Mouse (Mus musculus) limb, embryonic 11.5 days (tissue): ENCODE results near the gene Taar7e. TPM values are rescaled to one million over a fixed set of nuclear protein-coding genes. Genes with fewer than 3 reads are reported as not detected.
"Not testable (repeated sequence)": the region's sequence is repeated elsewhere in the genome, so short reads cannot be mapped to it uniquely, and the experiment has no call there.

Experiments used
- ATAC-seq: fragments of 200-750 bp; cut with Nextera tagmentation; 2 replicates; pipeline ENCODE4 v1.8.0; 2017; ENCODE audit warnings: low read depth; ENCODE audit not compliant: insufficient number of reproducible peaks, low FRiP score, low TSS enrichment
- DNase-seq: peaks from one replicate; pipeline ENCODE4 v3.0.0-alpha.2; 2015; ENCODE audit warnings: low spot score
- H3K27ac ChIP-seq: fragments of 300-500 bp; sonication (generic); replicated peaks from 2 replicates; pipeline ENCODE4 v1.5.1; 2014; ENCODE audit warnings: low read depth, mild to moderate bottlenecking, low read length
- H3K27me3 ChIP-seq: fragments of 300-500 bp; sonication (generic); 2 replicates; pipeline ENCODE4 v1.6.1; 2014; ENCODE audit warnings: mild to moderate bottlenecking, low read length, mixed read lengths; ENCODE audit not compliant: control insufficient read depth, insufficient read depth
- H3K36me3 ChIP-seq: fragments of 300-500 bp; sonication (generic); 2 replicates; pipeline ENCODE4 v1.6.1; 2014; ENCODE audit warnings: mild to moderate bottlenecking, low read length, moderate library complexity, mixed read lengths; ENCODE audit not compliant: control insufficient read depth, insufficient read depth
- H3K4me1 ChIP-seq: fragments of 300-500 bp; sonication (generic); 2 replicates; pipeline ENCODE4 v1.6.1; 2014; ENCODE audit warnings: low read length, mixed read lengths; ENCODE audit not compliant: control insufficient read depth, insufficient read depth
- H3K4me2 ChIP-seq: fragments of 300-500 bp; sonication (generic); 2 replicates; pipeline ENCODE4 v1.6.1; 2014; ENCODE audit warnings: low read depth, mild to moderate bottlenecking, moderate library complexity; ENCODE audit not compliant: severe bottlenecking
- H3K4me3 ChIP-seq: fragments of 300-500 bp; sonication (generic); 2 replicates; pipeline ENCODE4 v1.5.1; 2014; ENCODE audit warnings: low read depth, low read length
- H3K9ac ChIP-seq: fragments of 300-500 bp; sonication (generic); 2 replicates; pipeline ENCODE4 v1.6.1; 2014; ENCODE audit warnings: mild to moderate bottlenecking, low read length
- H3K9me3 ChIP-seq: fragments of 300-500 bp; sonication (generic); 2 replicates; pipeline ENCODE4 v1.6.1; 2016; ENCODE audit warnings: low read length; ENCODE audit not compliant: control insufficient read depth
- WGBS: fragments of 180-500 bp; shearing (Covaris S2); extraction: QIAGEN DNeasy Blood & Tissue Kit; methylation state at CpG from one replicate; pipeline ENCODE4 v1.1.7; 2014; 5-methylcytosine and 5-hydroxymethylcytosine counted together
- polyA plus RNA-seq: library from polyadenylated mRNA; unstranded; fragments of >200 nt; fragmentation: Nextera tagmentation; extraction: Ambion mirVana; gene quantifications from 2 replicates; pipeline ENCODE4 v1.2.1, GENCODE M21; 2014

Gene Taar7e
- polyA plus RNA-seq, 1 experiment from 2014 or later = not detected

GRCm38 (mm10) chr10:24040120-24040869 lies 2.9 kb downstream of the Taar7e start:
- DNase-seq (no peak), ATAC-seq (no peak)
- H3K4me1 ChIP-seq = no peaks in the 10 kb centered on the region
- no peak overlapping the region for H3K4me3 ChIP-seq
- no peak overlapping the region for H3K27ac ChIP-seq
- H3K9me3 ChIP-seq = no peaks in the 10 kb centered on the region
- no peaks in the 10 kb centered on the region for H3K36me3 ChIP-seq
- no peaks in the 10 kb centered on the region for H3K27me3 ChIP-seq
- 69% methylated on average over 2 of the region's 2 CpGs for WGBS
- H3K9ac ChIP-seq = no peak overlapping the region
- H3K4me2 ChIP-seq = no peak overlapping the region

DNA sequence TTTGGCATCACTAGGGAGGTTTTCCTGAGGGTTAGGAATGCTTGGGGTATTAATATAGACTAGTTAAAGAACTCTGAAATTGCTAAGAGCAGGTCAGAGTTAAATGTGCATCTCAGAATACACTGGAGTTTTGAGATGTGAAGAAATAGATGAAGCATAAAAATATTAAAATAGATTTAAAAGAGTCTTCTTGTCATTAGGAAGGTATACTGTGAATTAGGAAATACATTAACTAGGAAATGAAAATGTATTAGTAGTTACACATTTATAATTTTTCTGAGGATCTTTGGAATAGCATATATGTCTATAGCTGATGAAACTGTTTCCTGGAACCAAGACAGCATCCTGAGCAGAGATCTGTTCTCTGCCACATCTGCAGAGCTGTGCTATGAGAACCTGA lies 11.8 kb downstream of the Taar7e start, which contains the start of gene Taar7f:
TSS of gene Taar7f (plus strand) at position 301 of the 400 bp plus-strand sequence.
- H3K9ac ChIP-seq = no peak within 1 kb of the TSS
- H3K9me3 ChIP-seq = no peaks in the 10 kb centered on the region
- no peaks in the 10 kb centered on the region for H3K27me3 ChIP-seq
- DNase-seq (no peak), ATAC-seq (no peak)
- H3K4me1 ChIP-seq = no peaks in the 10 kb centered on the region
- H3K4me3 ChIP-seq = no peak within 1 kb of the TSS
- no peak within 1 kb of the TSS for H3K27ac ChIP-seq
- H3K4me2 ChIP-seq = no peak within 1 kb of the TSS
- no peaks in the 10 kb centered on the region for H3K36me3 ChIP-seq

DNA sequence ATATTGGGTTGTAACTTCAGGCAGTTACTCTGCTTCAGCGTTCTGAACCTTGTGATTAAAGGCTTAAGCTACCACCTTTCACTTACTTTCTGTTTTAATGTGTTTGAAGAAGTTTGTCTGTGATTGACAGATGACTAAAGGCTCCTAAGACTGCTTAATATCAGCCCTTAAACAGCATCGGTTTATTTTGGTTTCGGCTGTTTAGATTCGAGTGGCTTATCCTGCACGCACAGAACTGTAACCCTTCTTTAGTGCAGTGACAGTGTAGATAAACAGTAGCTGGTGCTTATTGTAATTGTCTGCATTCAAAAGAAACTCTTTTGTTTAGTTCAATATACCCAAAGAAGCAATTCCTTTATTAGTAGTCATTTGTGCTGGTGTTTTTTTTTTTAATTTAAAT lies 14.6 kb downstream of the Taar7e start:
- H3K4me3 ChIP-seq = no peak overlapping the region
- no peak overlapping the region for H3K9ac ChIP-seq
- 73% methylated on average over 5 of the region's 5 CpGs for WGBS
- no peak overlapping the region for H3K27ac ChIP-seq
- DNase-seq (no peak), ATAC-seq (no peak)
- H3K4me2 ChIP-seq = no peak overlapping the region
- H3K9me3 ChIP-seq = no peaks in the 10 kb centered on the region
- H3K4me1 ChIP-seq = no peaks in the 10 kb centered on the region
- no peaks in the 10 kb centered on the region for H3K36me3 ChIP-seq
- H3K27me3 ChIP-seq = no peaks in the 10 kb centered on the region

DNA sequence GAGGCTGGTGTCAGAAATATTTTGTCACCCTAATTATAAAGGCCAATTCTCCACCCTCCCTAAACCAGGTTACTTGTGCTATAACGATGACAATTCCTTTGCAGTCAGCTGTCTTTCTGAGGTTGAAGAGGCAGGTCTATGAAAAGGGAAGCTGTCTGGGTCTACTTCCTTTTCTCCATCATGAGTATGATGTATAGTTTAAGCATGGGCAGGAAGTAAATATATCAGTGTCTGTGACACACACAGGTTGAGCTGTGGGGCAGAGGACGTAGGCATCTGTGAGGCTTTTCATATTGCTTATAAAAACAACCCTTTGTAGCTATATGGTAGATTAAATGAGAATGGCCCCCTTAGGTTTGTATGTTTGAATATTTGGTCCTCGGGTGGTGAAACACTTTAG lies 21.6 kb downstream of the Taar7e start:
- no peaks in the 10 kb centered on the region for H3K36me3 ChIP-seq
- H3K27me3 ChIP-seq = no peaks in the 10 kb centered on the region
- no peaks in the 10 kb centered on the region for H3K9me3 ChIP-seq
- no peak for DNase-seq
- H3K9ac ChIP-seq = no peak overlapping the region
- no peak overlapping the region for H3K4me2 ChIP-seq
- no peak overlapping the region for H3K4me3 ChIP-seq
- 83% methylated on average over 3 of the region's 3 CpGs for WGBS
- H3K4me1 ChIP-seq = no peaks in the 10 kb centered on the region
- no peak for ATAC-seq
- no peak overlapping the region for H3K27ac ChIP-seq

GRCm38 (mm10) chr10:24074751-24075150 lies 37.3 kb downstream of the Taar7e start:
- not testable (repeated sequence) for H3K4me3 ChIP-seq, H3K9ac ChIP-seq, H3K9me3 ChIP-seq, H3K36me3 ChIP-seq, H3K27ac ChIP-seq, H3K4me1 ChIP-seq, DNase-seq, H3K4me2 ChIP-seq, H3K27me3 ChIP-seq, ATAC-seq
- WGBS = 60% methylated on average over 2 of the region's 2 CpGs

GRCm38 (mm10) chr10:24076200-24076599 lies 38.8 kb downstream of the Taar7e start, which contains the start of gene Taar8a:
Gene Taar8a, plus strand, starts transcription at chr10:24076500.
- not testable (repeated sequence) for H3K4me1 ChIP-seq, H3K9me3 ChIP-seq, H3K27ac ChIP-seq, H3K9ac ChIP-seq, ATAC-seq, H3K36me3 ChIP-seq, DNase-seq, H3K27me3 ChIP-seq, H3K4me3 ChIP-seq, H3K4me2 ChIP-seq
- 79% methylated on average over 2 of the region's 4 CpGs for WGBS

DNA sequence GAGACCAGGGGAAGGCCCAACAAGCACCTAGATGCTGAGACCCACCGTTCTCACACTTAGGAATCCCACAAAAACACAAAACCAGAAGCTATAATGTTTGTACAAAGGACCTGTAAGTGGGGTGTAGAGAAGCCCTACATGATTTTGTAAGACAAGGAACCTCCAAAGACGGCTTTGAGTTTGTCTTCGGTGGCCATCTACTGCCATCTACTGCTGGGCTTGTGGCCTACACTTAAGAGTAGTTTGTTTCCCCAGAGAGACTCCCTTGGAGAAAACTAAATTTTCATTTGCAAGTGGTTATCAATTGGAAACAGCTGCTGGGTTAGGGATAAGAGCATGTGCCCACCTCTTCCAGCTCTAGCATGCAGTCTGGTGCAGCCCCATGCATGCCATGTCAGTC lies 42.8 kb downstream of the Taar7e start:
- Histone ChIP-seq H3K27ac (no peak overlapping the region), H3K4me1 (no peaks in the 10 kb centered on the region), H3K27me3 (no peaks in the 10 kb centered on the region), H3K4me2 (no peak overlapping the region), H3K4me3 (no peak overlapping the region), H3K9me3 (no peaks in the 10 kb centered on the region), H3K9ac (no peak overlapping the region), H3K36me3 (no peaks in the 10 kb centered on the region)
- 39% methylated on average over 3 of the region's 3 CpGs for WGBS
- DNase-seq = peak; percentile 44
- ATAC-seq = no peak

- Histone ChIP-seq H3K27me3 (no peaks in the 10 kb centered on the region), H3K4me1 (no peaks in the 10 kb centered on the region), H3K36me3 (no peaks in the 10 kb centered on the region), H3K27ac (no peak overlapping the region), H3K4me3 (no peak overlapping the region), H3K9ac (no peak overlapping the region), H3K4me2 (no peak overlapping the region), H3K9me3 (no peaks in the 10 kb centered on the region)
- WGBS = 82% methylated on average over 5 of the region's 5 CpGs
- ATAC-seq (no peak), DNase-seq (no peak)
These were observed 48.5 kb downstream of the Taar7e start for GRCm38 (mm10) chr10:24085936-24086335.

- Histone ChIP-seq H3K27me3 (no peaks in the 10 kb centered on the region), H3K27ac (no peak overlapping the region), H3K4me3 (no peak overlapping the region), H3K36me3 (no peaks in the 10 kb centered on the region), H3K4me2 (no peak overlapping the region), H3K9ac (no peak overlapping the region), H3K9me3 (no peaks in the 10 kb centered on the region), H3K4me1 (no peaks in the 10 kb centered on the region)
- ATAC-seq = no peak
- WGBS = 92% methylated on average over 5 of the region's 5 CpGs
- no peak for DNase-seq
These were observed 49.1 kb downstream of the Taar7e start for GRCm38 (mm10) chr10:24086555-24086954.
